Mouse (Mus musculus) thymus, postnatal 14 days (tissue): Measurements from ENCODE around the gene Nr2f6.
"Not testable (repeated sequence)": the region's sequence is repeated elsewhere in the genome, so short reads cannot be mapped to it uniquely, and the experiment has no call there.

ENCODE experiments used
- DNase-seq: peaks from one replicate; pipeline ENCODE4 v3.0.0; 2021

The Nr2f6 gene

GRCm38 (mm10) chr8:71366771-71367528 lies 14.8 kb downstream of the Nr2f6 start, which contains the start of gene Use1:
Use1 (plus strand) TSS chr8:71366848.
- peak; percentile 94 for DNase-seq

- no peak for DNase-seq
These were observed 23.7 kb downstream of the Nr2f6 start for GRCm38 (mm10) chr8:71358026-71358425.

DNA sequence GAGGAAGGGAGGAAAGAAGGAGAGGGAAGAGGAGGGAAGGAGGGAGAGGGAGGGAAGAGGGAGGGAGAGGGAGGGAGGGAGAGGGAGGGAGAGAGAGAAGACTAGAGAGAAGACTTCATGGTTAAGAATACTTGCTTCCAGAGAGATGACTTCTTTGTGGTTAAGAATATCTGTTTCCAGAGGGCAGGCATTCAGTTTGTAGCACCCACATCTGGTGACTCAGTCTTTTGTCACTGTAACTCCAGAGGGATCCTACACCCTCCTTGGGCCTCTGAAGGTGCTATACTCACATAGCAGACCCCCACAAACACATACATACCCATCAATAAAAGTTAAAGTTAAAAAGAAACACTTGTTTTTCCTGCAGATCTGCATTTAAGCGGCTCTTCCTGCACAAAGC lies 30.2 kb downstream of the Nr2f6 start:
- no peak for DNase-seq

DNA sequence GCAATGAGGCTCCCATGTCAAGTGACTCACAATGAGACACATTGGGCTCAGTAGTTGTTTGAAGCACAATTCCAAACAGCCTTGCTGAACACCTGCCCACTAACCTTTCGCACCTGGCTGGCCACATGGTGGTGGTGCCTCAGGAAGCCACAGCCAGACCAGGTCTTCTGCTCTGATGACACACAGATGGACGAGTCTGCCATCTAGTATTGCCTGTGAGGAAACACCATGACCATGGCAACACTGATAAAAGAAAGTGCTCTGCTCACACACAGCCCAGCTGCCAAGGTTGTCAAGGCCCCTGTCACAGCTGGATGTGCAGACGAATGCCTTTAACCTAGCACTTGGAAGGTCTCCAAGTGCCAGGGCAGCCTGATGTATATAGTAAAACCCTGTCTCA lies 30.6 kb downstream of the Nr2f6 start:
- no peak for DNase-seq

GRCm38 (mm10) chr8:71346581-71346980 lies 35.2 kb downstream of the Nr2f6 start:
- DNase-seq: no peak

DNA sequence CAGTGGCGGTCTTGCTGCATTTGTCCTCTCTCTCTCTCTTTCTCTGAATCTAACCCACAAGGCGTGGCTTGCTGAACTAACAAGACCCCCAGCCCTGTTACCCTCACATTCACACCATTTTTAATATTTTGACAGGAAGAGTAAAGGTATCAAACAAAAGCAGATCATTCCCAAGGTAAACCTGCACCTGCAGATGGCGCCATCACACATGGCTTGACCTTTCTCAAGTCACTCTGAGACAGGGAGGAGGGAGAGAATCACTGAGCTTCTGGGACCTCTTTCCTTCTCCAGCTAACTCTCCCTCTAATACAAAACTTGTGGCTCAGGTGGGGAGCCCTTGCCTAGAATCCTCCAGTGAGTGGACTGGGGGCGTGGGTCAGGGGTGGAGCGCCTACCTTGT lies 41.1 kb downstream of the Nr2f6 start:
- DNase-seq: peak; percentile 56

- DNase-seq: not testable (repeated sequence)
These were observed 43.9 kb downstream of the Nr2f6 start for GRCm38 (mm10) chr8:71337834-71338233.

GRCm38 (mm10) chr8:71324848-71325247 lies 56.9 kb downstream of the Nr2f6 start:
- peak; percentile 31 for DNase-seq
